Mouse (Mus musculus) kidney, postnatal 25 days (tissue): ENCODE data around the gene Arhgap15.

Source experiments
- DNase-seq, 2 experiments: peaks; one replicate each; pipeline ENCODE4 v3.0.0; 2021; ENCODE audit warnings: mixed read lengths in 2 of 2

Arhgap15 gene

GRCm38 (mm10) chr2:44218317-44218716, 469.7 kb downstream of the Arhgap15 start:
- DNase-seq, result no peak

GRCm38 (mm10) chr2:44221686-44222085, 473.1 kb downstream of the Arhgap15 start:
- peak; percentile 22 to 40 for DNase-seq

- peak in 1 of 2 experiments; percentile 10 for DNase-seq
Measured at GRCm38 (mm10) chr2:44222176-44222753, 473.6 kb downstream of the Arhgap15 start.

GRCm38 (mm10) chr2:44234856-44235255, 486.2 kb downstream of the Arhgap15 start:
- DNase-seq, result no peak

- no peak for DNase-seq
Measured at GRCm38 (mm10) chr2:44241657-44242454, 493.2 kb downstream of the Arhgap15 start.

GRCm38 (mm10) chr2:44242628-44243255, 494.1 kb downstream of the Arhgap15 start:
- peak; percentile 31 to 39 for DNase-seq

- no peak for DNase-seq
Measured at GRCm38 (mm10) chr2:44255343-44255742, 506.7 kb downstream of the Arhgap15 start.

GRCm38 (mm10) chr2:44257946-44258345, 509.3 kb downstream of the Arhgap15 start:
- DNase-seq, result no peak

- DNase-seq, result no peak
Measured at GRCm38 (mm10) chr2:44271455-44272346, 523.1 kb downstream of the Arhgap15 start.

- DNase-seq, result no peak
Measured at GRCm38 (mm10) chr2:44272606-44273005, 524.0 kb downstream of the Arhgap15 start.

GRCm38 (mm10) chr2:44274425-44274824, 525.8 kb downstream of the Arhgap15 start:
- no peak for DNase-seq

GRCm38 (mm10) chr2:44286181-44286719, 537.6 kb downstream of the Arhgap15 start:
- DNase-seq, result no peak

GRCm38 (mm10) chr2:44299156-44299555, 550.5 kb downstream of the Arhgap15 start:
- DNase-seq, result no peak

GRCm38 (mm10) chr2:44299909-44300308, 551.3 kb downstream of the Arhgap15 start:
- DNase-seq, result no peak

- no peak for DNase-seq
Measured at GRCm38 (mm10) chr2:44300466-44300865, 551.8 kb downstream of the Arhgap15 start.

- DNase-seq, result peak in 1 of 2 experiments; percentile 48
Measured at GRCm38 (mm10) chr2:44304261-44304970, 555.8 kb downstream of the Arhgap15 start.

GRCm38 (mm10) chr2:44304971-44305808, 556.6 kb downstream of the Arhgap15 start:
- DNase-seq, result no peak

GRCm38 (mm10) chr2:44306137-44306536, 557.5 kb downstream of the Arhgap15 start:
- no peak for DNase-seq

- no peak for DNase-seq
Measured at GRCm38 (mm10) chr2:44309124-44309523, 560.5 kb downstream of the Arhgap15 start.

- DNase-seq, result no peak
Measured at GRCm38 (mm10) chr2:44309556-44309955, 560.9 kb downstream of the Arhgap15 start.
